Mouse (Mus musculus) myocyte (in vitro differentiated cells): ENCODE measurements around the gene Psma2. TPM values are rescaled to one million over a fixed set of nuclear protein-coding genes. Genes with fewer than 3 reads are reported as not detected.

ENCODE experiments used
- H3K27me3 ChIP-seq: one replicate; pipeline ENCODE4 v1.6.1; 2011; ENCODE audit not compliant: control insufficient read depth, insufficient read depth, insufficient read length
- H3K36me3 ChIP-seq: one replicate; pipeline ENCODE4 v1.6.1; 2011; ENCODE audit not compliant: control insufficient read depth, insufficient read depth
- H3K4me2 ChIP-seq: one replicate; pipeline ENCODE4 v1.6.1; 2011; ENCODE audit warnings: low read depth, control low read depth
- H3K4me3 ChIP-seq: one replicate; pipeline ENCODE4 v1.5.1; 2011; ENCODE audit warnings: mild to moderate bottlenecking, control low read depth, moderate library complexity
- H3K79me2 ChIP-seq: one replicate; pipeline ENCODE4 v1.6.1; 2011; ENCODE audit not compliant: control insufficient read depth, insufficient read depth
- H3ac ChIP-seq: one replicate; pipeline ENCODE4 v1.6.1; 2011; ENCODE audit not compliant: control insufficient read depth, insufficient read length
- CEBPB ChIP-seq: IDR thresholded peaks from 2 replicates; pipeline ENCODE4 v1.6.1; 2011; ENCODE audit warnings: mild to moderate bottlenecking, moderate library complexity; ENCODE audit not compliant: poor library complexity, insufficient read depth, severe bottlenecking
- E2F4 ChIP-seq: IDR thresholded peaks from one replicate; pipeline ENCODE4 v1.6.1; 2011; ENCODE audit warnings: mild to moderate bottlenecking, control low read depth, moderate library complexity; ENCODE audit not compliant: insufficient read depth
- MAX ChIP-seq: IDR thresholded peaks from one replicate; pipeline ENCODE4 v1.6.1; 2011; ENCODE audit warnings: low read depth, mild to moderate bottlenecking, control low read depth
- MYOD1 ChIP-seq, 3 experiments: IDR thresholded peaks; one replicate each; pipeline ENCODE4 v1.6.1; 2011; ENCODE audit warnings: control low read depth in 2 of 3, low read depth in 2 of 3, mild to moderate bottlenecking in 2 of 3, moderate library complexity in 1 of 3; ENCODE audit not compliant: insufficient read length in 2 of 3, control insufficient read depth in 1 of 3
- MYOG ChIP-seq, 3 experiments: IDR thresholded peaks; one replicate each; pipeline ENCODE4 v1.6.1; 2011; ENCODE audit warnings: control low read depth in 2 of 3, low read depth in 2 of 3, mild to moderate bottlenecking in 2 of 3; ENCODE audit not compliant: insufficient read length in 2 of 3, control insufficient read depth in 1 of 3, insufficient read depth in 1 of 3
- POLR2A ChIP-seq: IDR thresholded peaks from one replicate; pipeline ENCODE4 v1.6.1; 2011; ENCODE audit warnings: low read depth, mild to moderate bottlenecking, control low read depth, moderate library complexity; ENCODE audit not compliant: insufficient read length
- POLR2AphosphoS2 ChIP-seq: IDR thresholded peaks from one replicate; pipeline ENCODE4 v1.6.1; 2011; ENCODE audit warnings: low read depth, control low read depth; ENCODE audit not compliant: insufficient read length
- REST ChIP-seq: IDR thresholded peaks from one replicate; pipeline ENCODE4 v1.6.1; 2011; ENCODE audit warnings: mild to moderate bottlenecking, control low read depth, moderate library complexity; ENCODE audit not compliant: insufficient read depth, insufficient read length
- SRF ChIP-seq: IDR thresholded peaks from one replicate; pipeline ENCODE4 v1.6.1; 2011; ENCODE audit warnings: low read depth; ENCODE audit not compliant: control insufficient read depth, insufficient read length
- TCF12 ChIP-seq: IDR thresholded peaks from one replicate; pipeline ENCODE4 v1.6.1; 2011; ENCODE audit warnings: mild to moderate bottlenecking, control low read depth; ENCODE audit not compliant: poor library complexity, insufficient read depth, severe bottlenecking
- TCF3 ChIP-seq: IDR thresholded peaks from one replicate; pipeline ENCODE4 v1.6.1; 2011; ENCODE audit warnings: low read depth, control low read depth; ENCODE audit not compliant: insufficient read length
- USF1 ChIP-seq: IDR thresholded peaks from one replicate; pipeline ENCODE4 v1.6.1; 2011; ENCODE audit warnings: low read depth, mild to moderate bottlenecking, control low read depth, moderate library complexity
- polyA plus RNA-seq: library from polyadenylated mRNA; unstranded; fragments of >200 nt; fragmentation: generic; extraction: Trizol; gene quantifications from one replicate; pipeline ENCODE4 v1.2.1, GENCODE M21; 2012; ENCODE audit warnings: missing spikeins

Gene Psma2
- polyA plus RNA-seq, 1 experiment, result 85.8 TPM

- TF ChIP-seq REST (no peak), CEBPB (no peak), SRF (no peak), POLR2AphosphoS2 (no peak), MAX (no peak), TCF12 (no peak), MYOG (IDR thresholded peaks at IDR 0.05; ENCODE audit: control insufficient read depth in 1 of 3, insufficient read depth in 1 of 3, insufficient read length in 2 of 3, low read depth in 2 of 3) (no peak), USF1 (no peak), E2F4 (no peak), POLR2A (no peak), MYOD1 (IDR thresholded peaks at IDR 0.05; ENCODE audit: control insufficient read depth in 1 of 3, insufficient read length in 2 of 3, low read depth in 2 of 3) (no peak), TCF3 (no peak)
- H3K4me2 ChIP-seq, result no peak overlapping the region
- H3K36me3 ChIP-seq, result no peaks in the 10 kb centered on the region
- no peaks in the 10 kb centered on the region for H3K27me3 ChIP-seq
- H3K79me2 ChIP-seq, result no peaks in the 10 kb centered on the region
- no peak overlapping the region for H3ac ChIP-seq
- no peak overlapping the region for H3K4me3 ChIP-seq
Observed at GRCm38 (mm10) chr13:14717755-14718154, 104.7 kb downstream of the Psma2 start.

Other genes starting within 250 kb of the Psma2 start
- gene Hecw1, start 90.0 kb upstream of the Psma2 start, polyA plus RNA-seq, result 0.02 TPM
- 34.8 TPM for gene Mrpl32, start 75 bp upstream of the Psma2 start, polyA plus RNA-seq
- gene AW209491, start 16.9 kb downstream of the Psma2 start, polyA plus RNA-seq, result 10.7 TPM